Mouse (Mus musculus): ENCODE results near the gene Rab11a.
"Not testable (repeated sequence)": the region's sequence is repeated elsewhere in the genome, so short reads cannot be mapped to it uniquely, and the experiment has no call there.

The Rab11a gene

GRCm38 (mm10) chr9:64695266-64695665, 42.3 kb downstream of the Rab11a start:
- no peak for DNase-seq (ENCODE audit: low spot score in 2 of 2)

- DNase-seq (ENCODE audit: low spot score in 2 of 2) = no peak
Measured at GRCm38 (mm10) chr9:64693094-64693493, 44.5 kb downstream of the Rab11a start.

GRCm38 (mm10) chr9:64691176-64691575, 46.4 kb downstream of the Rab11a start:
- peak in 1 of 2 experiments; percentile 49 for DNase-seq (ENCODE audit: low spot score in 2 of 2)

GRCm38 (mm10) chr9:64690771-64691170, 46.8 kb downstream of the Rab11a start:
- no peak for DNase-seq (ENCODE audit: low spot score in 2 of 2)

- peak in 1 of 2 experiments; percentile 22 for DNase-seq (ENCODE audit: low spot score in 2 of 2)
Measured at GRCm38 (mm10) chr9:64688015-64688394, 49.6 kb downstream of the Rab11a start.

GRCm38 (mm10) chr9:64687122-64688014, 50.2 kb downstream of the Rab11a start:
- DNase-seq (ENCODE audit: low spot score in 2 of 2) = no peak

- DNase-seq (ENCODE audit: low spot score in 2 of 2) = not testable (repeated sequence)
Measured at GRCm38 (mm10) chr9:64671341-64672319, 65.9 kb downstream of the Rab11a start.

GRCm38 (mm10) chr9:64668001-64668400, 69.6 kb downstream of the Rab11a start:
- DNase-seq (ENCODE audit: low spot score in 2 of 2) = no peak

- no peak for DNase-seq (ENCODE audit: low spot score in 2 of 2)
Measured at GRCm38 (mm10) chr9:64667513-64667912, 70.0 kb downstream of the Rab11a start.

GRCm38 (mm10) chr9:64666549-64666948, 71.0 kb downstream of the Rab11a start:
- DNase-seq (ENCODE audit: low spot score in 2 of 2) = no peak

Measured in urinary bladder, postnatal 36 days (tissue).